Mouse (Mus musculus): ENCODE measurements around the gene Olfr1248.
"Not testable (repeated sequence)": the region's sequence is repeated elsewhere in the genome, so short reads cannot be mapped to it uniquely, and the experiment has no call there.

Olfr1248 gene

DNA sequence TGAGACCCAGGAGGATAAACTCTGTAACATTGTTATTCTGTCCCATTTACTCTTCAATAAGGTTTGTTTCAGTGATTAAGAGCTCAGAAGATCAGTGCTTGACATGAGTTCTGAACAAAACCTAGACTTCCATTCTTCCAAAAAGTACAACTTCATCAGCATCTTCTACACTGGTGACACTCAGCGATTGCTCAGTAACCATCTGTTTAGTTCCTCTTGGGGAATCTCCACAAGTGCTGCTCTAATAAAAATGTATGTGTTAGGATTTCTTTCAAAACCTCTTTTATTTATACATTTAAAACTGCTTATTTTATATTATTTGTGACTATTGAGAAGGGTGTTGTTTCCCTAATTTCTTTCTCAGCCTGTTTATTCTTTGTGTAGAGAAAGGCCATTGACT, at the start of gene Olfr1248:
Olfr1248 (minus strand) TSS at position 101 of the 400 bp plus-strand sequence.
- in situ Hi-C loops (cut with MboI, MseI): not testable (repeated sequence)

- in situ Hi-C loops (cut with MboI, MseI): no loop called here
These were observed 43.3 kb upstream of the Olfr1248 start, which contains the start of gene Olfr1250 for GRCm38 (mm10) chr2:89661367-89661766. Olfr1250 (minus strand) TSS chr2:89661467.

GRCm38 (mm10) chr2:89634883-89635282, 16.8 kb upstream of the Olfr1248 start, which contains the start of gene Olfr1249:
Olfr1249 (minus strand) TSS chr2:89634983.
- in situ Hi-C loops (cut with MboI, MseI): no loop called here

DNA sequence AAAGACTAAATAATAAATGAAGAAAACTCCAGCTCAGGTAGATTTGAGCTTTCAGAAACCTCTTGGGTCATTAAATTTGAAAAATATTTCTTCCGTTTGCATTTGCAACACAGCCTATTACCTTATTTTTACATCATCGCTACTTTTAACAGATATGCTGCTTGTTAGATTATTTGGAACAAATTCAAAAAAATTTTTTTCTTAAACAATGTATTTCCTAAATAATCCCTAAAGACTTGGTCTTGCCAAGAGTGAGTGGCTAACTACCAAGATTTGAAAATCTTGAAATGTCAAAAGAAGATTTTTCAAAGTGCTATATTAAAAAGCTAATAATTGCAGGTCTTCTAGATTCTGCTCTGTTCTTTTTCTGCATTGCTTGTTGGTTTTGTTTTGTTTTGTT, 4.0 kb downstream of the Olfr1248 start, which contains the start of gene Olfr1247:
Olfr1247 (minus strand) TSS at position 101 of the 400 bp plus-strand sequence.
- in situ Hi-C loops (cut with MboI, MseI): no loop called here

DNA sequence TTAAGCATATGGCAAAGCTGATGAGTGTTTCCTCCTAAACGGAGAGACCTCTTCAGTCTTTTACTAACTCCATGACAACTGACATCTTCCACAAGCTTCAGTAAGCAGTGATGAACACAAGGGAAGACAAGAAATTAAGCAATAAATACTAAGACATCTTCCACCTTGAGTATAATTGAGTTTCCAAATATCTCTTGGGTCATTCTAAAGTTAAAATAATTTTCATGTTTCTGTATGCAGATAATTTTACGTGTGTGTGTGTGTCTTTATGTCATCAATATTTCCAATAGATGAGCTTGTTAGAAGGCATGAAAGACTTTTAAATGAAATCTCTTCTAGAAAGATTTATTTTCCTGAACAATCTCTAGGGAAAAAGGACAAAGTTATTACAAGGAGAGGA, 25.0 kb downstream of the Olfr1248 start, which contains the start of gene Olfr1246:
Olfr1246 (minus strand) TSS at position 101 of the 400 bp plus-strand sequence.
- in situ Hi-C loops (cut with MboI, MseI): no loop called here

DNA sequence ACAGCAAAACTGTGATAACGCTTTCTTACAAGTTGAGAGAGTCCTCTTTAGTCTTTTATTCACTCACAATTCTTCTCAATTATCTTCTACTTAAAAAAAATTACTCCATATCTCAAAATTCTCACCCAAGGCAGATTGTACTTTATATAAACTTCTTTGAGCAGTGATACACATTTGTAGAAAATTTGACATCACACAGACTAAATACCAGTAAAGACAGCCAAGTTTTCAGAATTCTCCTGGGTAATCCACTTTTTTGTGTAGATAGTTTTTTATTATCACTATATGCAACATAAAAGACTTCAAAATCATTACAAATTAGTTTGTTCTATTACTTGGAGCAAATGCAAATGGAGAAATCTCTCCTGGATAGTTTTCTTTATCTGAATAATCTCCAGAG, 39.7 kb downstream of the Olfr1248 start, which contains the start of gene Olfr1245:
Olfr1245 (minus strand) TSS at position 101 of the 400 bp plus-strand sequence.
- in situ Hi-C loops (cut with MboI, MseI): no loop called here
